Mouse (Mus musculus): ENCODE measurements around the gene Flt4. TPM values are rescaled to one million over a fixed set of nuclear protein-coding genes. Genes with fewer than 3 reads are reported as not detected.

Flt4 gene
- total RNA-seq, 2 experiments from 2014 or later, result 2.8 to 4.3 TPM

GRCm38 (mm10) chr11:49673433-49673832 lies 64.4 kb downstream of the Flt4 start:
- Histone ChIP-seq H3K4me3 (no peak overlapping the region), H3K27ac (no peak overlapping the region)
- DNase-seq, result no peak
- intact Hi-C loops (cut with DNase I), result no loop called here
- TF ChIP-seq CTCF (IDR thresholded peaks at IDR 0.05), result no peak

DNA sequence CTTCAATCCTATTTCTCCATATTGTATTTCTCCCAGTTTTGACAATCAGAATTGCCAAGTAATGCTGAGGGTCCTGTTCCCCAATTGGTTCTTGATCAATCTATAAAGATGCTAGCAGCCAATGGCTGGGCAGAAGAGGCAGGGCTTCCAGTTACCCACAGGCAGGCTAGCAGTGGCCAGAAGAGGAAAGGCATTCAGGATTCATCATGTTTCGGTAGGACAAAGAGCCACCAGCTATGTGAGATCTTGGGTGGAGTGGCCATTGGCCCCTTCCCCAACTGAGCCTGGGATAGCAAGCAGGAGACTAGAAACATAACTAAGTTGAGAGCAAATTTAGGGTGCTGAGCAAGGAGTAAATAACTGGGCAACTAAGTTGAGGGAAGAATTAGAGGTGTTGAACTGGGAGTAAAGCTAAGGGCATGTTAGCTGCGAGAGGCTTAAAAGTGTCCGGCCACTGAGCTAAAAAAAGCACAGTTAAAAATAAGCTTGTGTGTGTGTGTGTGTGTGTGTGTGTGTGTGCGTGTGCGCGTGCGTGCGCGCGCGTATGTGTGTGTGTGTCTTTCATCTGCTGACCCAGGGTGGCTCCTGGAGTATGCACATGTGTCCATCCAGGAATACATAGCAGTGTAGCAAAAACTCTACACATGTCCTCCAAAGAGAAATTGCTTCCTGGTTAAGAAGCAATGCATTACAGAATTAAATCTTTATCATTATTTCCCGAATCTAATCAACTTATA lies 75.3 kb downstream of the Flt4 start:
- TF ChIP-seq CTCF (IDR thresholded peaks at IDR 0.05), result no peak
- DNase-seq, result peak; percentile 50
- H3K27ac ChIP-seq, result peak overlapping the region; percentile 67
- peak overlapping the region; percentile 40 for H3K4me3 ChIP-seq
- intact Hi-C loops (cut with DNase I), result no loop called here

- no peak for DNase-seq
- TF ChIP-seq CTCF (IDR thresholded peaks at IDR 0.05), result no peak
- no peak overlapping the region for H3K4me3 ChIP-seq
- intact Hi-C loops (cut with DNase I), result no loop called here
- no peak overlapping the region for H3K27ac ChIP-seq
Measured at GRCm38 (mm10) chr11:49695013-49695412, 86.0 kb downstream of the Flt4 start.

GRCm38 (mm10) chr11:49695695-49696094 lies 86.6 kb downstream of the Flt4 start:
- Histone ChIP-seq H3K4me3 (no peak overlapping the region), H3K27ac (no peak overlapping the region)
- DNase-seq, result no peak
- intact Hi-C loops (cut with DNase I), result no loop called here
- no peak for TF ChIP-seq CTCF (IDR thresholded peaks at IDR 0.05)

DNA sequence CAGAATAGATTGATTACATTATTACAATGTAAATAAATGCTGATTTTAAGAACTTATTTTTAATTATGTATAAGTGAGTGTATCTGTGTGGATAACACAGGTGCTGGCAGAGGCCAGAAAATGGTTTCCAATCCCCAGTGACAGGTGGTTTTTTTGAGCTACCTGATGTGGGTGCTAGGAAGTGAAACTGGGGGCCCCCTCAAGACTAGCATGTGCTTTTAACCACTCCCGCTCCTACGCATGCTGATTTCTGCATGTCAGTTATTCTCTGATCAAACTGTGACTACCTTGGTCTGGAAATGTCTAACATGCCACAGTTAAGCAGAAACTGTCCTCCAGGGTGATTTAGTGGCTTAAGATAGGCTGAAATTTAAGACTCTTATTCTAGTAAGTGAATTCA lies 87.4 kb downstream of the Flt4 start:
- no peak overlapping the region for H3K27ac ChIP-seq

DNA sequence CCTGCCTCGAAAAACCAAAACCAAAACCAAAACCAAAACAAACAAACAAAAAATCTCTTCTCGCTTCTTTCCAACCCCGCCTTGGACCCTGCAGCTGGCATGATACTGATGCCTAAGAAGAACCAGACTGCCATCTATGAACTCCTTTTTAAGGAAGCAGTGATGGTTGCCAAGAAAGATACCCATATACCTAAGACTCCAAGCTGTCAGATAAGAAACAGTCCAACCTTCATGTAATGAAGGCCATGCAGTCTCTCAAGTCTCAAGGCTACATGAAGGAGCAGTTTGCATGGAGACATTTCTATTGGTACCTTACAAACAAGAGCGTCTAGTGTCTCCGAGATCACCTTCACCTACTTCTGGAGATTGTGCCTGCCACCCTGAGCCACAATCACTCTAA lies 88.7 kb downstream of the Flt4 start:
- no peak for DNase-seq
- Histone ChIP-seq H3K4me3 (no peak overlapping the region), H3K27ac (no peak overlapping the region; the same call in 1 of the 2 replicates)
- TF ChIP-seq CTCF (IDR thresholded peaks at IDR 0.05), result no peak
- intact Hi-C loops (cut with DNase I), result no loop called here

More for the DNA sequence above, 87.4 kb downstream of the Flt4 start:
- DNase-seq, result no peak
- no peak overlapping the region for H3K4me3 ChIP-seq
- intact Hi-C loops (cut with DNase I), result no loop called here
- no peak for TF ChIP-seq CTCF (IDR thresholded peaks at IDR 0.05)

DNA sequence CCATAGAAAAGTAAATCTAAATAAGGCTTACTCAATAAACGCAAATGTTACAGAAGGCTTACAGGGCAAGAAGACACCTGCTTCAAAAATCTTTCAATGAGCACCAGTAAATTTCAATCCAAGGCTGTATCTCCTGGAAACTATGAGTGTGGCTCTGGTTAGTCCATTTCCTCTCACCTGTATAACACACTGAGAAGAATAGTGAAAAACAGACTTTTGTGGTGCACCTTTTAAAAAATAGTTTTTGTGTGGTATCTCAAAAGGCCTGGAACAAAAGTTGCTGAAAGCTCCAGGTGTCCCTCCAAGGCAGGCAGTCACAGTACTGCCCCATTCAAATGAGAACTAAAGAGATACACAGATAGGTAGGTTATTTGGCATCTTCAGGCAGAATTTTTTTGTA lies 90.0 kb downstream of the Flt4 start:
- DNase-seq, result no peak
- no peak for TF ChIP-seq CTCF (IDR thresholded peaks at IDR 0.05)
- Histone ChIP-seq H3K27ac (no peak overlapping the region), H3K4me3 (no peak overlapping the region)
- intact Hi-C loops (cut with DNase I), result no loop called here

DNA sequence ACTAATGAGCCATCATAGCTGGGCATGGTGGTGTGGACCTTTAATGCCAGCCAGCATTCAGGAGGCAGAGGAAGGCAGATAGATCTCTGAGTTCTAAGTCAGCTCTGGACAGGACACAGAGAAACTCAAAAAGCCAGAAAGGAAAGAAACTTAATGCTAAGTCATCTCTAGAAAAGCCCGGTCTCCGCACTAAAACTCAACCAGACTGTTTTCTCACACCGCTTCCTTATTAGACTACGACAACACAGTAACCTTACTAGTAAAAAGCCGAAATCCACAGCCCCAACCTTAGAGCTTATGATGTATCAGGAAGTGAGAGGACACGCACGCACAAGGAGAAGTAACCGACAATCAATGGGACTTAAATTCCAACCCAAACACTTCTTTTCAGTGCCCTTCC lies 93.0 kb downstream of the Flt4 start:
- intact Hi-C loops (cut with DNase I), result no loop called here
- no peak for TF ChIP-seq CTCF (IDR thresholded peaks at IDR 0.05)

More for the DNA sequence above, 93.0 kb downstream of the Flt4 start:
- Histone ChIP-seq H3K4me3 (no peak overlapping the region), H3K27ac (no peak overlapping the region)
- no peak for DNase-seq

Other genes with a start within 250 kb of the Flt4 start
- not detected for gene Olfr1389, start 186.2 kb upstream of the Flt4 start, total RNA-seq (2021)
- gene Olfr1388, start 172.6 kb upstream of the Flt4 start, total RNA-seq (2021), result under 1 TPM in 1 of 2 experiments, not detected in 1; 0.13 TPM
- not detected for gene Olfr1387, start 153.9 kb upstream of the Flt4 start, total RNA-seq (2021)
- gene Olfr1386, start 144.2 kb upstream of the Flt4 start, total RNA-seq (2021), result not detected
- gene Olfr1385, start 120.2 kb upstream of the Flt4 start, total RNA-seq (2021), result not detected
- not detected for gene Olfr1384, start 102.5 kb upstream of the Flt4 start, total RNA-seq (2021)
- gene Olfr1383, start 89.6 kb upstream of the Flt4 start, total RNA-seq (2021), result under 1 TPM in 1 of 2 experiments, not detected in 1; 0.28 TPM
- gene Olfr1382, start 81.0 kb upstream of the Flt4 start, total RNA-seq (2021), result not detected
- not detected for gene Olfr1381, start 65.8 kb upstream of the Flt4 start, total RNA-seq (2021)
- not detected for gene Olfr1380, start 52.4 kb upstream of the Flt4 start, total RNA-seq (2021)
- gene Scgb3a1, start 54.3 kb downstream of the Flt4 start, total RNA-seq (2021), result not detected
- 10 to 100 TPM in 1 of 2 experiments, 1 to 10 TPM in 1; 8.1 to 14.5 TPM for gene Cnot6, start 103.5 kb downstream of the Flt4 start, total RNA-seq (2021)
- 10 to 100 TPM in 1 of 2 experiments, 1 to 10 TPM in 1; 7.5 to 11.1 TPM for gene Gfpt2, start 184.9 kb downstream of the Flt4 start, total RNA-seq (2021)
- 10 to 100 TPM; 47.4 to 54.4 TPM for gene Mapk9, start 237.5 kb downstream of the Flt4 start, total RNA-seq (2021)

Measured in gastrocnemius, adult 2 months (tissue).